Mouse (Mus musculus): Measurements from ENCODE around the gene Olfr1058.
"Not testable (repeated sequence)": the region's sequence is repeated elsewhere in the genome, so short reads cannot be mapped to it uniquely, and the experiment has no call there.

DNA sequence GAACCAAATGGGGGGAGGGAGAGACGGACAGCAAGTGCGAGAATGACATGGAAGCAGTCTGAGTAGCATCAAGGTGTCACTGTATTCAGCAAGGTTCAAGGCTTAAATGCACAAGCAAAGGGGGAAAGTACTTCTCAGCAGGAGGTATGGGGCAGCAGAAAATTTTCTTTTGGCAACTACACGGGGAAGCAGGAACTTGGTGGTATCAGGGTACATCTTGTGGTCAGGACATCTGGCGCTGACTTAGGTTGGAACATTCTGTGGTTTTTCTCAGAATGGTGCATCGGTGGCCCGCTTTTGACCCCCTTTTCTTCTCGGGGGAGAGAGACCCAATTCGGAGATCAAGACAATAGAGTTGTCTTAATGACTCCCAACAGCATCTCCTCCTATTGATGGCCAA, 40.1 kb upstream of the Olfr1058 start:
- not testable (repeated sequence) for TF ChIP-seq CTCF (IDR thresholded peaks at IDR 0.05); POLR2A (IDR thresholded peaks at IDR 0.05; ENCODE audit: insufficient read depth, low read depth, low read length)

All from heart, adult 2 months (tissue).